17 mouse cellular contexts compared by ENCODE assay signal in the genomic region with DNA sequence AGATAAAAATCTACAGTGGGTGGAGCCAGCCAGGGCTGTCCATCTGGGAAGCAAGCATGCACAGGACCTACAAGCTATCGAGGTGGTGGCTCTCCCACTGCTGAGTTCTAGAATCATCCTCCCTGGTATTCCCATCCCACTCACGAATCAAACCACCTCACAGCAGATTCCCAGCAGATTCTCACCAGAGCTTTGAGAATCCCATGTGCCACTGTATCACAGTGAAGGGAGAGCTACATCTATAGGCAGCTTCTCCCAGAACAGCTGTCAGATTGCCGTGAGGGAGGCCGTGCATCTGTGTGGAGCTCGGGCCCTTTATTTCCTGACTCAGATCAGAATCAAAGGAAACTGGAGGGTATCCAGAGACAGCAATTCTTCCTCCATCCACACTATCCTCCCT.
A peak's percentile ranks its signal among the peaks of the same experiment; 100 is the strongest.
DNase-seq lines count a peak whose midpoint lies in the region; ATAC-seq and TF ChIP-seq lines count a peak whose summit lies in the region.
"Had no signal": no experiment of that assay in that cellular context is flagged by ENCODE, and none has a peak within 500 bp of the region (broad histone marks: within the 10 kb centered on the region; RNA-seq: fewer than 3 reads in every experiment).

No protein-coding gene starts in this region.

- H3K4me3 ChIP-seq in forebrain, postnatal 0 days (ENCODE audit: low read depth, low read length) = no peak overlapping the region
- H3K4me3 ChIP-seq in forebrain, embryonic 10.5 days = no peak overlapping the region
- H3K4me3 ChIP-seq in intestine, embryonic 14.5 days (ENCODE audit: low read depth, low read length) = no peak overlapping the region
- H3K4me3 ChIP-seq in intestine, postnatal 0 days (ENCODE audit: low read depth, low read length) = no peak overlapping the region
- H3K4me3 ChIP-seq: forebrain, embryonic 13.5 days; heart, adult 2 months; heart, embryonic 13.5 days; hindbrain, embryonic 15.5 days had no signal

- no peak overlapping the region for H3K27ac ChIP-seq in forebrain, postnatal 0 days (ENCODE audit: low read depth, low read length)
- no peak overlapping the region for H3K27ac ChIP-seq in forebrain, embryonic 10.5 days
- H3K27ac ChIP-seq in intestine, embryonic 14.5 days (ENCODE audit: low read depth) = no peak overlapping the region
- H3K27ac ChIP-seq in intestine, postnatal 0 days (ENCODE audit: low read depth, low read length) = no peak overlapping the region
- H3K27ac ChIP-seq: forebrain, embryonic 13.5 days; heart, adult 2 months; heart, embryonic 13.5 days; hindbrain, embryonic 15.5 days had no signal

- no peaks in the 10 kb centered on the region for H3K4me1 ChIP-seq in forebrain, postnatal 0 days (ENCODE audit: insufficient read depth)
- peaks cover 18% of the 10 kb centered on the region for H3K4me1 ChIP-seq in forebrain, embryonic 10.5 days
- H3K4me1 ChIP-seq in intestine, embryonic 14.5 days (replicated peaks; ENCODE audit: control insufficient read depth, insufficient read depth, low read length) = no peaks in the 10 kb centered on the region; the same call in 1 of the 2 replicates
- no peaks in the 10 kb centered on the region for H3K4me1 ChIP-seq in intestine, postnatal 0 days (replicated peaks; ENCODE audit: control insufficient read depth, insufficient read depth, low read length)
- H3K4me1 ChIP-seq: forebrain, embryonic 13.5 days; heart, embryonic 13.5 days; hindbrain, embryonic 15.5 days had no signal

- no peak overlapping the region for H3K9ac ChIP-seq in forebrain, postnatal 0 days
- no peak overlapping the region for H3K9ac ChIP-seq in intestine, embryonic 14.5 days (ENCODE audit: low read length)
- no peak overlapping the region for H3K9ac ChIP-seq in intestine, postnatal 0 days (ENCODE audit: low read depth, low read length)
- H3K9ac ChIP-seq: forebrain, embryonic 13.5 days; heart, embryonic 13.5 days; hindbrain, embryonic 15.5 days had no signal

- 68% methylated on average over 5 of the region's 5 CpGs for WGBS in forebrain, postnatal 0 days
- WGBS in forebrain, embryonic 10.5 days = 88% methylated on average over 5 of the region's 5 CpGs
- 72% methylated on average over 5 of the region's 5 CpGs for WGBS in intestine, embryonic 14.5 days
- 69% methylated on average over 5 of the region's 5 CpGs for WGBS in intestine, postnatal 0 days

- no peak for DNase-seq in forebrain, postnatal 0 days
- no peak for DNase-seq in forebrain, embryonic 10.5 days (ENCODE audit: extremely low spot score, low spot score)
- DNase-seq in intestine, embryonic 14.5 days (ENCODE audit: low spot score) = peak; percentile 44
- DNase-seq in right cerebral cortex, postnatal 36 days (ENCODE audit: low spot score in 2 of 2) = peak; percentile 13 to 19
- no peak for DNase-seq in right cerebral cortex, postnatal 25 days
- DNase-seq: adrenal gland, adult 2 months; adrenal gland, postnatal 25 days; cerebellum, adult 2 months; cerebellum, postnatal 10 days; gastrocnemius, postnatal 14 days; heart, adult 2 months; heart, postnatal 36 days; kidney, adult 11 months had no signal

- H3K36me3 ChIP-seq in forebrain, postnatal 0 days (ENCODE audit: insufficient read depth) = no peaks in the 10 kb centered on the region
- H3K36me3 ChIP-seq in forebrain, embryonic 10.5 days (replicated peaks) = no peaks in the 10 kb centered on the region
- H3K36me3 ChIP-seq in intestine, embryonic 14.5 days (ENCODE audit: control insufficient read depth, insufficient read depth, low read length) = no peaks in the 10 kb centered on the region
- no peaks in the 10 kb centered on the region for H3K36me3 ChIP-seq in intestine, postnatal 0 days (ENCODE audit: control insufficient read depth, insufficient read depth)
- H3K36me3 ChIP-seq: heart, embryonic 13.5 days; hindbrain, embryonic 15.5 days had no signal

- TF ChIP-seq CTCF in forebrain, postnatal 0 days (IDR thresholded peaks at IDR 0.05; ENCODE audit: low read depth) = no peak
- no peak for TF ChIP-seq CTCF in intestine, postnatal 0 days (IDR thresholded peaks at IDR 0.05; ENCODE audit: low read depth)

- no peaks in the 10 kb centered on the region for H3K27me3 ChIP-seq in forebrain, postnatal 0 days (ENCODE audit: insufficient read depth, low read length)
- H3K27me3 ChIP-seq in forebrain, embryonic 10.5 days (ENCODE audit: poor library complexity, severe bottlenecking) = no peaks in the 10 kb centered on the region
- no peaks in the 10 kb centered on the region for H3K27me3 ChIP-seq in intestine, embryonic 14.5 days (replicated peaks; ENCODE audit: control insufficient read depth, insufficient read depth, low read length)
- no peaks in the 10 kb centered on the region for H3K27me3 ChIP-seq in intestine, postnatal 0 days (replicated peaks; ENCODE audit: control insufficient read depth, insufficient read depth, low read length)
- H3K27me3 ChIP-seq: forebrain, embryonic 13.5 days; heart, embryonic 13.5 days; hindbrain, embryonic 15.5 days had no signal

- no peaks in the 10 kb centered on the region for H3K9me3 ChIP-seq in forebrain, postnatal 0 days (ENCODE audit: low read length)
- no peaks in the 10 kb centered on the region for H3K9me3 ChIP-seq in forebrain, embryonic 10.5 days
- no peaks in the 10 kb centered on the region for H3K9me3 ChIP-seq in intestine, embryonic 14.5 days (ENCODE audit: control insufficient read depth, low read length)
- no peaks in the 10 kb centered on the region for H3K9me3 ChIP-seq in intestine, postnatal 0 days (ENCODE audit: control insufficient read depth)
- H3K9me3 ChIP-seq: forebrain, embryonic 13.5 days; heart, embryonic 13.5 days; hindbrain, embryonic 15.5 days had no signal

- H3K4me2 ChIP-seq in forebrain, postnatal 0 days (ENCODE audit: low read depth) = no peak overlapping the region
- no peak overlapping the region for H3K4me2 ChIP-seq in intestine, embryonic 14.5 days (ENCODE audit: low read length)
- no peak overlapping the region for H3K4me2 ChIP-seq in intestine, postnatal 0 days (replicated peaks; ENCODE audit: low read depth)
- H3K4me2 ChIP-seq: forebrain, embryonic 13.5 days; heart, embryonic 13.5 days; hindbrain, embryonic 15.5 days had no signal

- ATAC-seq in forebrain, postnatal 0 days = peak; percentile 38; the same call in 1 of the 2 replicates
- no peak for ATAC-seq in intestine, embryonic 14.5 days (replicated peaks; ENCODE audit: low FRiP score, low TSS enrichment, low read depth)
- no peak for ATAC-seq in intestine, postnatal 0 days
- ATAC-seq: forebrain, embryonic 13.5 days had no signal

Comparison
In these comparisons a context has a peak if more than half of its experiments do, and no peak if none do; other contexts are left out.
1. DNase-seq: peak in intestine, embryonic 14.5 days (single experiment) and right cerebral cortex, postnatal 36 days (2 of 2); none in forebrain, postnatal 0 days (single experiment), forebrain, embryonic 10.5 days (single experiment) and right cerebral cortex, postnatal 25 days (single experiment).